Mouse (Mus musculus): ENCODE results near the gene 2300002M23Rik.

Gene 2300002M23Rik

DNA sequence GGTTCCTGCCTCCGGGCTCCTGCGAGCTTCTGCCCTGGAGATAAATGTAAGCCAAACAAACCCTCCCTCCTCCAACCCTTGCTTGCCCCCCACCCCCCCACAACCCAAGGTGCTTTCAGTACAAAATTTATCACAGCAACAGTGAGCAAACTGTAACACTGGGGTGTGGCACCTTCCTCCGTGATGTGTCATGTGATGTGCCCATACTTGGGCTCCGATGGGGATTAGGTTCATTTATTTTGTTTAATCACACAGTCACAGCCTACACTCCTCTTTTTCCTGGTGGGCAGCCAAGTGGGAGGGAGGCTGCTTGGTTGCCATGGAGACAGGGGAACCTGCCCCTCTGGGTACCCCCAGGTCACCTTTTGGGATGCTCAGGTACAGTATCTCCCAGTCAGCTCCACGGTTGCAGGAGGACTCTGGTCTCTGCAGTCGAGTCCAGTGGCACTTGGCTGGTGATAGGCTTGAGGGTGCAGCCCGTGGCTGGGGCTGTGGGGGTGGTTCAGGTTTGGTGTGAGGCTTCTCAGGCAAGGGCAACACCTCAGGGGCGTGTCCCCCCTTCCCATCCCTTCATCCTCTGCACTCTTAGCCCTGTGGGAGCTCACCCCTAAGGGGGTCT is 34.6 kb downstream of the 2300002M23Rik start:
- no peak for DNase-seq (ENCODE audit: extremely low read depth, low read depth, low spot score)

DNA sequence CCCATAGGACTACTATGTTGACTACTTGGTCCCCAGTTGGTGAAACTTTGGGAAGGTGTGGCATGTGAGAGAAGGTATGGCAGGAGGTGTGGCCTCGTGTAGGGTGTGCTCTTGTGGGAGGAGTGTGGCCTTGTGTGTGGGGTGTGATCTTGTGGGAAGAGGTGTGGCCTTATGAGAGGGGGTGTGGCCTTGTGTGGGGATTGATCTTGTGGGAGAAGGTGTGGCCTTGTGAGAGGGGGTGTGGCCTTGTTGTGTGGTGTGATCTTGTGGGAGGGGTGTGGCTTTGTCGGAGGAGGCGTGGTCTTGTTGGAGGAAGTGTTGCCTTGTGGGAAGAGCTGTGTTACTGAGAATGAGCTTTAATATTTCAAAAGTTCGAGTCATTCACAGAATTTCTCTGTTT is 49.9 kb downstream of the 2300002M23Rik start:
- no peak for DNase-seq (ENCODE audit: extremely low read depth, low read depth, low spot score)
